Mouse (Mus musculus) kidney, adult 2 months (tissue): ENCODE data around the gene Pafah1b2. TPM values are rescaled to one million over a fixed set of nuclear protein-coding genes. Genes with fewer than 3 reads are reported as not detected.
A peak's percentile ranks its signal among the peaks of the same experiment; 100 is the strongest.

Experiments
- DNase-seq: peaks from one replicate; pipeline ENCODE4 v3.0.0; 2021
- H3K27ac ChIP-seq: fragments of 200-500 bp; 2 replicates; pipeline ENCODE4 v1.5.1; 2012; ENCODE audit warnings: low read depth, low read length, control low read depth, inconsistent platforms; ENCODE audit not compliant: insufficient read depth
- H3K27me3 ChIP-seq: fragments of 200-500 bp; replicated peaks from 2 replicates; pipeline ENCODE4 v1.6.1; 2012; ENCODE audit warnings: mild to moderate bottlenecking, moderate library complexity, low read length, inconsistent platforms; ENCODE audit not compliant: control insufficient read depth, insufficient read depth
- H3K36me3 ChIP-seq: fragments of 200-500 bp; 2 replicates; pipeline ENCODE4 v1.6.1; 2012; ENCODE audit warnings: mild to moderate bottlenecking, moderate library complexity, low read length, inconsistent platforms; ENCODE audit not compliant: control insufficient read depth, insufficient read depth
- H3K4me1 ChIP-seq: fragments of 200-500 bp; 2 replicates; pipeline ENCODE4 v1.6.1; 2011; ENCODE audit warnings: low read length; ENCODE audit not compliant: control insufficient read depth, insufficient read depth
- H3K4me3 ChIP-seq: fragments of 200-500 bp; 2 replicates; pipeline ENCODE4 v1.5.1; 2011; ENCODE audit warnings: mild to moderate bottlenecking, low read depth, low read length, control low read depth; ENCODE audit not compliant: insufficient read depth
- CTCF ChIP-seq: fragments of 200-500 bp; conservative IDR thresholded peaks from 2 replicates; pipeline ENCODE4 v1.5.1; 2011; ENCODE audit warnings: low read depth, mild to moderate bottlenecking, control low read depth, low read length, moderate library complexity, mixed read lengths; ENCODE audit not compliant: insufficient read depth, insufficient read length
- POLR2A ChIP-seq: fragments of 200-500 bp; IDR thresholded peaks from one replicate; pipeline ENCODE4 v1.6.1; 2011; ENCODE audit warnings: low read depth, low read length, control low read depth
- whole genome bisulfite sequencing: fragments of 180-500 bp; shearing (Covaris S2); methylation state at CpG from one replicate; pipeline ENCODE4 v1.1.7; 2018; 5-methylcytosine and 5-hydroxymethylcytosine counted together
- polyA plus RNA-seq: library from polyadenylated mRNA; depleted of rRNA; stranded (reverse); fragments of >200 nt; gene quantifications from 2 replicates; pipeline ENCODE4 v1.2.3, GENCODE M21; 2012

Gene Pafah1b2
- polyA plus RNA-seq, 1 experiment, result 21.1 TPM

- no peaks in the 10 kb centered on the region for H3K36me3 ChIP-seq
- H3K4me3 ChIP-seq, result no peak overlapping the region
- no peaks in the 10 kb centered on the region for H3K27me3 ChIP-seq
- peaks cover 55% of the 10 kb centered on the region for H3K4me1 ChIP-seq
- DNase-seq, result no peak
- H3K27ac ChIP-seq, result no peak overlapping the region
- 61% methylated on average over 3 of the region's 3 CpGs for WGBS
- TF ChIP-seq POLR2A, result no peak
- TF ChIP-seq CTCF, result no peak
Measured at GRCm38 (mm10) chr9:46033862-46034261, 21.4 kb upstream of the Pafah1b2 start.

GRCm38 (mm10) chr9:46033058-46033457 is 20.6 kb upstream of the Pafah1b2 start:
- Histone ChIP-seq H3K27ac (no peak overlapping the region), H3K4me1 (peaks cover 55% of the 10 kb centered on the region), H3K27me3 (no peaks in the 10 kb centered on the region), H3K4me3 (no peak overlapping the region), H3K36me3 (no peaks in the 10 kb centered on the region)
- TF ChIP-seq CTCF (no peak), POLR2A (no peak)
- peak; percentile 33 for DNase-seq
- WGBS, result 35% methylated on average over 1 of the region's 1 CpGs

- DNase-seq, result peak; percentile 77
Measured at GRCm38 (mm10) chr9:46032190-46032589, 19.7 kb upstream of the Pafah1b2 start.

GRCm38 (mm10) chr9:46030968-46031367 is 18.5 kb upstream of the Pafah1b2 start:
- no peak overlapping the region for H3K4me3 ChIP-seq
- TF ChIP-seq POLR2A (no peak), CTCF (no peak)
- H3K4me1 ChIP-seq, result peaks cover 47% of the 10 kb centered on the region
- H3K27ac ChIP-seq, result no peak overlapping the region
- WGBS, result 52% methylated on average over 6 of the region's 6 CpGs
- no peaks in the 10 kb centered on the region for H3K27me3 ChIP-seq
- H3K36me3 ChIP-seq, result no peaks in the 10 kb centered on the region
- no peak for DNase-seq

More at GRCm38 (mm10) chr9:46032190-46032589, 19.7 kb upstream of the Pafah1b2 start:
- 20% methylated on average over 6 of the region's 6 CpGs for WGBS
- peaks cover 51% of the 10 kb centered on the region for H3K4me1 ChIP-seq
- H3K27me3 ChIP-seq, result no peaks in the 10 kb centered on the region
- H3K27ac ChIP-seq, result peak overlapping the region; percentile 2
- no peak for TF ChIP-seq CTCF
- TF ChIP-seq POLR2A, result no peak
- no peak overlapping the region for H3K4me3 ChIP-seq
- no peaks in the 10 kb centered on the region for H3K36me3 ChIP-seq

GRCm38 (mm10) chr9:46030184-46030583 is 17.7 kb upstream of the Pafah1b2 start:
- TF ChIP-seq POLR2A, result no peak
- 67% methylated on average over 5 of the region's 5 CpGs for WGBS
- Histone ChIP-seq H3K36me3 (no peaks in the 10 kb centered on the region), H3K27ac (no peak overlapping the region), H3K27me3 (no peaks in the 10 kb centered on the region), H3K4me3 (no peak overlapping the region), H3K4me1 (peaks cover 40% of the 10 kb centered on the region)
- DNase-seq, result no peak

GRCm38 (mm10) chr9:46029534-46029933 is 17.0 kb upstream of the Pafah1b2 start:
- no peak overlapping the region for H3K4me3 ChIP-seq
- H3K27me3 ChIP-seq, result no peaks in the 10 kb centered on the region
- no peak for DNase-seq
- H3K4me1 ChIP-seq, result peaks cover 36% of the 10 kb centered on the region
- TF ChIP-seq CTCF (no peak), POLR2A (no peak)
- 71% methylated on average over 6 of the region's 6 CpGs for WGBS
- H3K27ac ChIP-seq, result no peak overlapping the region
- H3K36me3 ChIP-seq, result no peaks in the 10 kb centered on the region

GRCm38 (mm10) chr9:46027994-46028393 is 15.5 kb upstream of the Pafah1b2 start:
- Histone ChIP-seq H3K4me3 (no peak overlapping the region), H3K27ac (no peak overlapping the region), H3K4me1 (peaks cover 33% of the 10 kb centered on the region), H3K36me3 (no peaks in the 10 kb centered on the region), H3K27me3 (no peaks in the 10 kb centered on the region)
- 44% methylated on average over 8 of the region's 8 CpGs for WGBS
- peak; percentile 20 for DNase-seq
- TF ChIP-seq CTCF (no peak), POLR2A (no peak)
